Mouse (Mus musculus) CH12.LX (cell line): ENCODE results near the gene Ttll7.

Experiments used
- RAD21 ChIP-seq: IDR thresholded peaks from 2 replicates; pipeline ENCODE4 v1.6.1; 2011; ENCODE audit warnings: low read depth, mild to moderate bottlenecking, low read length, improper control_type of control experiment, moderate library complexity
- ZMIZ1 ChIP-seq: IDR thresholded peaks from 2 replicates; pipeline ENCODE4 v1.6.1; 2012; ENCODE audit warnings: low read depth, mild to moderate bottlenecking, inconsistent platforms, low read length, improper control_type of control experiment

DNA sequence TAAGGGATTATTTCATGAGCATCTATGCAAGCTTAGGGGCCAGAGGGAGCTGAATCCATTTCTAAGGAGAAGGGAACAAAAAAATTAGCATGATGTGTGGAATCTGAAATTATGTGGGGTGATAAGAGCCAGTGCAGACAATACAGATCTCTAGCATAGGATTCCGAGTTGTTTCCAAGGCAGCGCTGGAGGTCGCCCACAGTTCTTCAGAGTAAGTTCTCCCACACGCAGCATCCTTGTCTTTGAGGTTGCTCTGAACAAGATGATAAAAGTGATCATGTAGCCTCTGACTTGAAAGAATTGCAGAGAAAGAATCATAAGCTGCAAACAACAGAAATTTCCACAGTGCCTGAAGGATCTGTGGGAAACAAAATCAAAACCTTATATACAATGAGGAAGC lies 31.4 kb upstream of the Ttll7 start:
- no peak for TF ChIP-seq ZMIZ1
- no peak for TF ChIP-seq RAD21
